Mouse (Mus musculus) myocyte (in vitro differentiated cells): ENCODE measurements at regions not wholly inside any gene's neighbourhood (a gene's known extent, or its start where the extent isn't known, plus 50 kb on each side); places are given as distances from the start of the nearest gene placed in this dataset.

Experiments used
- H3K27me3 ChIP-seq: one replicate; pipeline ENCODE4 v1.6.1; 2011; ENCODE audit not compliant: control insufficient read depth, insufficient read depth, insufficient read length
- H3K36me3 ChIP-seq: one replicate; pipeline ENCODE4 v1.6.1; 2011; ENCODE audit not compliant: control insufficient read depth, insufficient read depth
- H3K4me2 ChIP-seq: one replicate; pipeline ENCODE4 v1.6.1; 2011; ENCODE audit warnings: low read depth, control low read depth
- H3K4me3 ChIP-seq: one replicate; pipeline ENCODE4 v1.5.1; 2011; ENCODE audit warnings: mild to moderate bottlenecking, control low read depth, moderate library complexity
- H3K79me2 ChIP-seq: one replicate; pipeline ENCODE4 v1.6.1; 2011; ENCODE audit not compliant: control insufficient read depth, insufficient read depth
- H3ac ChIP-seq: one replicate; pipeline ENCODE4 v1.6.1; 2011; ENCODE audit not compliant: control insufficient read depth, insufficient read length
- CEBPB ChIP-seq: IDR thresholded peaks from 2 replicates; pipeline ENCODE4 v1.6.1; 2011; ENCODE audit warnings: mild to moderate bottlenecking, moderate library complexity; ENCODE audit not compliant: poor library complexity, insufficient read depth, severe bottlenecking
- E2F4 ChIP-seq: IDR thresholded peaks from one replicate; pipeline ENCODE4 v1.6.1; 2011; ENCODE audit warnings: mild to moderate bottlenecking, control low read depth, moderate library complexity; ENCODE audit not compliant: insufficient read depth
- MAX ChIP-seq: IDR thresholded peaks from one replicate; pipeline ENCODE4 v1.6.1; 2011; ENCODE audit warnings: low read depth, mild to moderate bottlenecking, control low read depth
- MYOD1 ChIP-seq, 3 experiments: IDR thresholded peaks; one replicate each; pipeline ENCODE4 v1.6.1; 2011; ENCODE audit warnings: control low read depth in 2 of 3, low read depth in 2 of 3, mild to moderate bottlenecking in 2 of 3, moderate library complexity in 1 of 3; ENCODE audit not compliant: insufficient read length in 2 of 3, control insufficient read depth in 1 of 3
- MYOG ChIP-seq, 3 experiments: IDR thresholded peaks; one replicate each; pipeline ENCODE4 v1.6.1; 2011; ENCODE audit warnings: control low read depth in 2 of 3, low read depth in 2 of 3, mild to moderate bottlenecking in 2 of 3; ENCODE audit not compliant: insufficient read length in 2 of 3, control insufficient read depth in 1 of 3, insufficient read depth in 1 of 3
- POLR2A ChIP-seq: IDR thresholded peaks from one replicate; pipeline ENCODE4 v1.6.1; 2011; ENCODE audit warnings: low read depth, mild to moderate bottlenecking, control low read depth, moderate library complexity; ENCODE audit not compliant: insufficient read length
- POLR2AphosphoS2 ChIP-seq: IDR thresholded peaks from one replicate; pipeline ENCODE4 v1.6.1; 2011; ENCODE audit warnings: low read depth, control low read depth; ENCODE audit not compliant: insufficient read length
- REST ChIP-seq: IDR thresholded peaks from one replicate; pipeline ENCODE4 v1.6.1; 2011; ENCODE audit warnings: mild to moderate bottlenecking, control low read depth, moderate library complexity; ENCODE audit not compliant: insufficient read depth, insufficient read length
- SRF ChIP-seq: IDR thresholded peaks from one replicate; pipeline ENCODE4 v1.6.1; 2011; ENCODE audit warnings: low read depth; ENCODE audit not compliant: control insufficient read depth, insufficient read length
- TCF12 ChIP-seq: IDR thresholded peaks from one replicate; pipeline ENCODE4 v1.6.1; 2011; ENCODE audit warnings: mild to moderate bottlenecking, control low read depth; ENCODE audit not compliant: poor library complexity, insufficient read depth, severe bottlenecking
- TCF3 ChIP-seq: IDR thresholded peaks from one replicate; pipeline ENCODE4 v1.6.1; 2011; ENCODE audit warnings: low read depth, control low read depth; ENCODE audit not compliant: insufficient read length
- USF1 ChIP-seq: IDR thresholded peaks from one replicate; pipeline ENCODE4 v1.6.1; 2011; ENCODE audit warnings: low read depth, mild to moderate bottlenecking, control low read depth, moderate library complexity

GRCm38 (mm10) chrX:11180194-11180816 lies 118.8 kb upstream of the H2al1a start:
- no peaks in the 10 kb centered on the region for H3K27me3 ChIP-seq

GRCm38 (mm10) chrX:11181855-11182254 lies 117.2 kb upstream of the H2al1a start:
- Histone ChIP-seq H3K4me2 (no peak overlapping the region), H3K27me3 (no peaks in the 10 kb centered on the region), H3K4me3 (no peak overlapping the region), H3ac (no peak overlapping the region), H3K79me2 (no peaks in the 10 kb centered on the region), H3K36me3 (no peaks in the 10 kb centered on the region)
- TF ChIP-seq MYOG (IDR thresholded peaks at IDR 0.05; ENCODE audit: control insufficient read depth in 1 of 3, insufficient read depth in 1 of 3, insufficient read length in 2 of 3, low read depth in 2 of 3) (no peak), POLR2A (no peak), E2F4 (no peak), TCF3 (no peak), MYOD1 (IDR thresholded peaks at IDR 0.05; ENCODE audit: control insufficient read depth in 1 of 3, insufficient read length in 2 of 3, low read depth in 2 of 3) (no peak), CEBPB (no peak), USF1 (no peak), MAX (no peak), TCF12 (no peak), SRF (no peak), POLR2AphosphoS2 (no peak), REST (no peak)

More at GRCm38 (mm10) chrX:11180194-11180816, 118.8 kb upstream of the H2al1a start:
- no peak overlapping the region for H3K4me3 ChIP-seq
- no peak overlapping the region for H3K4me2 ChIP-seq
- no peaks in the 10 kb centered on the region for H3K36me3 ChIP-seq
- TF ChIP-seq CEBPB (no peak), MAX (no peak)
- H3K79me2 ChIP-seq, result no peaks in the 10 kb centered on the region
- H3ac ChIP-seq, result no peak overlapping the region

GRCm38 (mm10) chrX:11190851-11191250 lies 108.2 kb upstream of the H2al1a start:
- Histone ChIP-seq H3K4me2 (no peak overlapping the region), H3ac (no peak overlapping the region), H3K36me3 (no peaks in the 10 kb centered on the region), H3K27me3 (no peaks in the 10 kb centered on the region), H3K4me3 (no peak overlapping the region), H3K79me2 (no peaks in the 10 kb centered on the region)
- TF ChIP-seq POLR2A (no peak), TCF12 (no peak), POLR2AphosphoS2 (no peak), MAX (no peak), MYOD1 (IDR thresholded peaks at IDR 0.05; ENCODE audit: control insufficient read depth in 1 of 3, insufficient read length in 2 of 3, low read depth in 2 of 3) (no peak), REST (no peak), CEBPB (no peak), SRF (no peak), TCF3 (no peak), USF1 (no peak), E2F4 (no peak), MYOG (IDR thresholded peaks at IDR 0.05; ENCODE audit: control insufficient read depth in 1 of 3, insufficient read depth in 1 of 3, insufficient read length in 2 of 3, low read depth in 2 of 3) (no peak)

- TF ChIP-seq MYOG (IDR thresholded peaks at IDR 0.05; ENCODE audit: control insufficient read depth in 1 of 3, insufficient read depth in 1 of 3, insufficient read length in 2 of 3, low read depth in 2 of 3) (no peak), SRF (no peak), CEBPB (no peak), MYOD1 (IDR thresholded peaks at IDR 0.05; ENCODE audit: control insufficient read depth in 1 of 3, insufficient read length in 2 of 3, low read depth in 2 of 3) (no peak), E2F4 (no peak), POLR2A (no peak), USF1 (no peak), MAX (no peak), REST (no peak)
- no peak overlapping the region for H3K4me3 ChIP-seq
Measured at GRCm38 (mm10) chrX:11204135-11204534, 94.9 kb upstream of the H2al1a start.

GRCm38 (mm10) chrX:11209895-11210294 lies 89.2 kb upstream of the H2al1a start:
- TF ChIP-seq TCF12, result no peak
- peak in 2 of 3 experiments; percentile 71 to 86 for TF ChIP-seq MYOD1 (IDR thresholded peaks at IDR 0.05; ENCODE audit: control insufficient read depth in 1 of 3, insufficient read length in 2 of 3, low read depth in 2 of 3)
- Histone ChIP-seq H3K27me3 (no peaks in the 10 kb centered on the region), H3ac (no peak overlapping the region), H3K4me3 (no peak overlapping the region), H3K4me2 (no peak overlapping the region), H3K79me2 (no peaks in the 10 kb centered on the region), H3K36me3 (no peaks in the 10 kb centered on the region)

More at GRCm38 (mm10) chrX:11204135-11204534, 94.9 kb upstream of the H2al1a start:
- H3K27me3 ChIP-seq, result no peaks in the 10 kb centered on the region
- H3K79me2 ChIP-seq, result no peaks in the 10 kb centered on the region
- H3K36me3 ChIP-seq, result no peaks in the 10 kb centered on the region
- no peak overlapping the region for H3ac ChIP-seq
- no peak overlapping the region for H3K4me2 ChIP-seq
